Mouse (Mus musculus): Measurements from ENCODE around the gene Mcm10.

GRCm38 (mm10) chr2:5061133-5061708 lies 48.6 kb upstream of the Mcm10 start:
- no peak for TF ChIP-seq GATA1 (IDR thresholded peaks at IDR 0.05; ENCODE audit: low read depth, low read length)
- TF ChIP-seq CHD2 (IDR thresholded peaks at IDR 0.05; ENCODE audit: low read length), result no peak
- TF ChIP-seq TCF12 (IDR thresholded peaks at IDR 0.05; ENCODE audit: low read depth, low read length), result no peak
- TF ChIP-seq CTCF (IDR thresholded peaks at IDR 0.05 in 2 of 3, conservative IDR thresholded peaks at IDR 0.05 in 1 of 3; ENCODE audit: control insufficient read depth in 1 of 3, insufficient read depth in 1 of 3, low read depth in 2 of 3, low read length in 3 of 3, poor library complexity in 1 of 3, severe bottlenecking in 1 of 3), result no peak
- no peak for TF ChIP-seq MAFK (IDR thresholded peaks at IDR 0.05; ENCODE audit: borderline replicate concordance, low read depth, low read length)
- TF ChIP-seq ZC3H11A (IDR thresholded peaks at IDR 0.05; ENCODE audit: low read depth, low read length), result no peak
- TF ChIP-seq ZNF384 (IDR thresholded peaks at IDR 0.05; ENCODE audit: low read depth, low read length), result no peak
- no peak for TF ChIP-seq POLR2A (IDR thresholded peaks at IDR 0.05; ENCODE audit: control insufficient read depth in 1 of 2, insufficient read depth in 1 of 2, low read depth in 1 of 2, low read length in 2 of 2, poor library complexity in 1 of 2)
- TF ChIP-seq JUND (IDR thresholded peaks at IDR 0.05; ENCODE audit: low read depth, low read length), result no peak
- TF ChIP-seq TAL1 (IDR thresholded peaks at IDR 0.05; ENCODE audit: low read length), result no peak
- TF ChIP-seq USF1 (IDR thresholded peaks at IDR 0.05; ENCODE audit: low read depth, low read length), result no peak

Measured in MEL (cell line).